ENCODE assay signal across 8 mouse cellular contexts in the genomic region with DNA sequence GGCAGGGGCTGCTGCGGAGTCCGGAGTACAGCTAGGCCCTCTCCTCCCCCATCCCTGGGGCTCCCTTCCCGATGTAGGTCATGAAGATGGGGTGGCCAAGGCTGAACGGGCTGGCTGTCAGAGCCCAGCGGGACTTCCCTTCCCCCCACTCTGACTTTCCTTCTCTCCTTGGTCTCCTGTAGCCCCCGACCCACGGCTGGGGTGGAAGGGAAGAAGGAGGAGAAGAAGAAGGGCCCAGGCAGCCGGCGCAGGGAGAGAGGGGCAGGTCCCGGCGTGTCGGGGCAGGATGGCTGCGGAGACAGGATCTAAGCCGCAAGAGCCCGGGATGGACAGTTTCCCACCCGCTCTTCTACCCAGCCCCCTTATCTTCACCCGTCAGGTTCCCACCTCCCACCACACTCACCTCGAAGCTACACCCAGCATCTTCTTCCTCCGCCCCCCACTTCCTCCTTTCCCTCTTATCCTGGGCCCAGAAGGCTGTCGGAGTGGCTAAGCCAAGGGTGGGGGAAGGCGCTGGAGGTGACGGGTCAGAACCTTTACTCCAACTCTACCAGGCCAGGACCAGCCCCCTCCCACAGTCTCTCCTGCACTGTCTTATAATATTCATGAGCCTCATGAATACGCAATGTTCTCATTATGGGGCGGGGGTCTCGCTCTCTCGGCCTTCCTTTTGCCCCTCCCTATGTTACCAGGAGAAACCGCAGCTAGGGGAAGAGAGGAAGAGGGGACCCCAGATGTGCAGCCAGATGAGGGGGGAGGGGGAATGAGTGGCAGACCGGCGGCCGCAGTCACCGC. TPM values are rescaled to one million over a fixed set of nuclear protein-coding genes. Genes with fewer than 3 reads are reported as not detected.
A peak's percentile ranks its signal among the peaks of the same experiment; 100 is the strongest.
DNase-seq lines count a peak whose midpoint lies in the region; ATAC-seq and TF ChIP-seq lines count a peak whose summit lies in the region.

No protein-coding gene starts in this region.

- H3K27ac ChIP-seq in embryonic facial prominence, embryonic 10.5 days (replicated peaks): peak overlapping the region; percentile 42
- no peak overlapping the region for H3K27ac ChIP-seq in hindbrain, embryonic 14.5 days
- H3K27ac ChIP-seq in midbrain, embryonic 11.5 days (ENCODE audit: low read depth, low read length): no peak overlapping the region

- 0 out of 2 replicates have a peak, but pooled peaks cover 2% of the 10 kb centered on the region for H3K4me1 ChIP-seq in lung, adult 2 months (ENCODE audit: control insufficient read depth, insufficient read depth, low read length)
- peaks cover 83% of the 10 kb centered on the region for H3K4me1 ChIP-seq in embryonic facial prominence, embryonic 10.5 days
- H3K4me1 ChIP-seq in hindbrain, embryonic 14.5 days (replicated peaks; ENCODE audit: control insufficient read depth, insufficient read depth, low read length): 0 out of 2 replicates have a peak, but pooled peaks cover 3% of the 10 kb centered on the region
- peaks cover 19% of the 10 kb centered on the region for H3K4me1 ChIP-seq in midbrain, embryonic 11.5 days (ENCODE audit: control insufficient read depth, insufficient read depth, low read length)

- H3K27me3 ChIP-seq in embryonic facial prominence, embryonic 10.5 days (replicated peaks; ENCODE audit: low read depth, poor library complexity, severe bottlenecking): peaks cover 60% of the 10 kb centered on the region
- H3K27me3 ChIP-seq in hindbrain, embryonic 14.5 days (ENCODE audit: control insufficient read depth, insufficient read depth, low read length): no peaks in the 10 kb centered on the region
- peaks cover 17% of the 10 kb centered on the region; the same call in 1 of the 2 replicates for H3K27me3 ChIP-seq in midbrain, embryonic 11.5 days (ENCODE audit: control insufficient read depth, insufficient read depth, low read length)

- H3K9me3 ChIP-seq in embryonic facial prominence, embryonic 10.5 days: no peaks in the 10 kb centered on the region
- H3K9me3 ChIP-seq in hindbrain, embryonic 14.5 days (ENCODE audit: control insufficient read depth, low read length): no peaks in the 10 kb centered on the region
- H3K9me3 ChIP-seq in midbrain, embryonic 11.5 days (ENCODE audit: control insufficient read depth, low read length): no peaks in the 10 kb centered on the region

- WGBS in lung, adult 2 months: 14% methylated on average over 31 of the region's 31 CpGs
- WGBS in embryonic facial prominence, embryonic 10.5 days: 1% methylated on average over 31 of the region's 31 CpGs
- whole genome bisulfite sequencing in hindbrain, embryonic 14.5 days: 5% methylated on average over 28 of the region's 31 CpGs
- WGBS in midbrain, embryonic 11.5 days: 2% methylated on average over 29 of the region's 31 CpGs

- peak; percentile 57 for ATAC-seq in hindbrain, embryonic 14.5 days (ENCODE audit: low FRiP score)
- peak; percentile 59 for ATAC-seq in midbrain, embryonic 11.5 days (ENCODE audit: low FRiP score)

- DNase-seq in lung, adult 2 months: no peak
- DNase-seq in lung, postnatal 25 days (ENCODE audit: low spot score): no peak
- DNase-seq in embryonic facial prominence, embryonic 10.5 days (ENCODE audit: low spot score): peak; percentile 56
- DNase-seq in hindbrain, embryonic 14.5 days (ENCODE audit: low spot score): no peak
- DNase-seq in midbrain, embryonic 11.5 days (ENCODE audit: low spot score, missing footprints): peak; percentile 93
- no peak for DNase-seq in left cerebral cortex, postnatal 14 days (ENCODE audit: low spot score in 2 of 2)
- no peak for DNase-seq in adrenal gland, postnatal 25 days
- no peak for DNase-seq in frontal cortex, postnatal 25 days (ENCODE audit: low spot score in 2 of 2)

- peak overlapping the region; percentile 76 for H3K4me2 ChIP-seq in hindbrain, embryonic 14.5 days (replicated peaks)
- peak overlapping the region; percentile 74 for H3K4me2 ChIP-seq in midbrain, embryonic 11.5 days

- TF ChIP-seq CTCF in lung, adult 2 months (IDR thresholded peaks at IDR 0.05; ENCODE audit: insufficient read depth, low read length): no peak

- H3K9ac ChIP-seq in hindbrain, embryonic 14.5 days: peak overlapping the region; percentile 67
- H3K9ac ChIP-seq in midbrain, embryonic 11.5 days (ENCODE audit: low read length): peak overlapping the region; percentile 59

- H3K36me3 ChIP-seq in embryonic facial prominence, embryonic 10.5 days (replicated peaks): peaks cover 7% of the 10 kb centered on the region
- no peaks in the 10 kb centered on the region for H3K36me3 ChIP-seq in hindbrain, embryonic 14.5 days (replicated peaks; ENCODE audit: control insufficient read depth, insufficient read depth)
- no peaks in the 10 kb centered on the region for H3K36me3 ChIP-seq in midbrain, embryonic 11.5 days (ENCODE audit: control insufficient read depth, insufficient read depth, low read length)

- peak overlapping the region; percentile 56 for H3K4me3 ChIP-seq in lung, adult 2 months (replicated peaks; ENCODE audit: extremely low read depth, low read depth, low read length)
- H3K4me3 ChIP-seq in embryonic facial prominence, embryonic 10.5 days: peak overlapping the region; percentile 76
- H3K4me3 ChIP-seq in hindbrain, embryonic 14.5 days (replicated peaks; ENCODE audit: low read length): peak overlapping the region; percentile 61
- peak overlapping the region; percentile 53 for H3K4me3 ChIP-seq in midbrain, embryonic 11.5 days (ENCODE audit: low read depth, low read length)

- intact Hi-C loops in left cerebral cortex, postnatal 14 days (cut with DNase I): no loop called here

- TF ChIP-seq POLR2A in lung, adult 2 months (IDR thresholded peaks at IDR 0.05; ENCODE audit: borderline replicate concordance, extremely low read depth, low read depth, low read length): no peak

RNA-seq across cellular contexts. Expression of gene Zfp385a, which starts 0.5 kb away (rescaled TPM):
- 9.9 and 11.7 TPM in 2 replicates for polyA plus RNA-seq in lung, adult 2 months (2012; rRNA removed)
- polyA plus RNA-seq in embryonic facial prominence, embryonic 10.5 days (2016; fragmentation: Nextera tagmentation; extraction: Ambion mirVana): 22.1 and 22.7 TPM in 2 replicates
- 25.7 and 25.9 TPM in 2 replicates for polyA plus RNA-seq in hindbrain, embryonic 14.5 days (2014; fragmentation: Nextera tagmentation; extraction: Ambion mirVana)
- polyA plus RNA-seq in midbrain, embryonic 11.5 days (2014; fragmentation: Nextera tagmentation; extraction: Ambion mirVana): 19.4 and 24.3 TPM in 2 replicates
- 10 to 100 TPM; 59.8 to 63.2 TPM for total RNA-seq in left cerebral cortex, postnatal 14 days (2021)
- total RNA-seq in adrenal gland, postnatal 25 days (2021): 8.8 and 9.1 TPM in 2 replicates

RNA-seq across cellular contexts. Expression of gene Itga5, which starts 27.2 kb away (rescaled TPM):
- polyA plus RNA-seq in lung, adult 2 months (2012; rRNA removed): 34.3 and 35.9 TPM in 2 replicates
- polyA plus RNA-seq in embryonic facial prominence, embryonic 10.5 days (2016; fragmentation: Nextera tagmentation; extraction: Ambion mirVana): 29.5 and 29.7 TPM in 2 replicates
- 7.7 and 8.1 TPM in 2 replicates for polyA plus RNA-seq in hindbrain, embryonic 14.5 days (2014; fragmentation: Nextera tagmentation; extraction: Ambion mirVana)
- polyA plus RNA-seq in midbrain, embryonic 11.5 days (2014; fragmentation: Nextera tagmentation; extraction: Ambion mirVana): 15.9 and 18.1 TPM in 2 replicates
- total RNA-seq in left cerebral cortex, postnatal 14 days (2021): 1 to 10 TPM; 5.1 to 6.1 TPM
- 35.5 and 45.9 TPM in 2 replicates for total RNA-seq in adrenal gland, postnatal 25 days (2021)

RNA-seq across cellular contexts. Expression of gene Gpr84, which starts 29.0 kb away (rescaled TPM):
- 0.08 and 0.22 TPM in 2 replicates for polyA plus RNA-seq in lung, adult 2 months (2012; rRNA removed)
- 0.16 and 0.29 TPM in 2 replicates for polyA plus RNA-seq in embryonic facial prominence, embryonic 10.5 days (2016; fragmentation: Nextera tagmentation; extraction: Ambion mirVana)
- polyA plus RNA-seq in hindbrain, embryonic 14.5 days (2014; fragmentation: Nextera tagmentation; extraction: Ambion mirVana): 0.12 and 0.39 TPM in 2 replicates
- polyA plus RNA-seq in midbrain, embryonic 11.5 days (2014; fragmentation: Nextera tagmentation; extraction: Ambion mirVana): 0.12 and 0.23 TPM in 2 replicates
- 1 to 10 TPM; 1.0 to 1.1 TPM for total RNA-seq in left cerebral cortex, postnatal 14 days (2021)
- total RNA-seq in adrenal gland, postnatal 25 days (2021): not detected in 2 replicates

Comparison
In these comparisons a context has a peak if more than half of its experiments do, and no peak if none do; other contexts are left out.
1. DNase-seq: peak in embryonic facial prominence, embryonic 10.5 days (single experiment) and midbrain, embryonic 11.5 days (single experiment); none in lung, adult 2 months (single experiment), lung, postnatal 25 days (single experiment), hindbrain, embryonic 14.5 days (single experiment), left cerebral cortex, postnatal 14 days (0 of 2), adrenal gland, postnatal 25 days (single experiment) and frontal cortex, postnatal 25 days (0 of 2).
2. Peak in every context shown above with its lines, with median percentiles within 50 percentile points of each other: H3K4me3 ChIP-seq.